Mouse (Mus musculus) ES-Bruce4 (cell line): ENCODE measurements at regions not wholly inside any gene's neighbourhood (a gene's known extent, or its start where the extent isn't known, plus 50 kb on each side); places are given as distances from the start of the nearest gene placed in this dataset.

Experiments
- H3K27ac ChIP-seq: 2 replicates; pipeline ENCODE4 v1.5.1; 2012; ENCODE audit warnings: low read length, inconsistent platforms; ENCODE audit not compliant: insufficient read depth
- H3K27me3 ChIP-seq: 2 replicates; pipeline ENCODE4 v1.6.1; 2012; ENCODE audit warnings: mild to moderate bottlenecking, low read length, inconsistent platforms; ENCODE audit not compliant: control insufficient read depth, poor library complexity, insufficient read depth, severe bottlenecking
- H3K36me3 ChIP-seq: 2 replicates; pipeline ENCODE4 v1.6.1; 2012; ENCODE audit warnings: inconsistent platforms, mild to moderate bottlenecking, low read length, moderate library complexity; ENCODE audit not compliant: control insufficient read depth, poor library complexity, insufficient read depth, severe bottlenecking
- H3K4me1 ChIP-seq: one replicate; pipeline ENCODE4 v1.8.1; 2011; ENCODE audit warnings: low read length; ENCODE audit not compliant: control insufficient read depth, insufficient read depth
- H3K4me3 ChIP-seq: 2 replicates; pipeline ENCODE4 v1.5.1; 2011; ENCODE audit warnings: low read depth, mild to moderate bottlenecking, low read length
- H3K9ac ChIP-seq: 2 replicates; pipeline ENCODE4 v1.6.1; 2012; ENCODE audit warnings: low read depth, mild to moderate bottlenecking, inconsistent platforms; ENCODE audit not compliant: poor library complexity, severe bottlenecking
- H3K9me3 ChIP-seq: replicated peaks from 2 replicates; pipeline ENCODE4 v1.6.1; 2012; ENCODE audit warnings: mild to moderate bottlenecking, low read length, inconsistent platforms; ENCODE audit not compliant: control insufficient read depth, poor library complexity, insufficient read depth, severe bottlenecking
- CTCF ChIP-seq: IDR thresholded peaks from one replicate; pipeline ENCODE4 v1.8.1; 2011; ENCODE audit warnings: low read depth, low read length
- EP300 ChIP-seq: IDR thresholded peaks from 2 replicates; pipeline ENCODE4 v1.6.1; 2011; ENCODE audit warnings: low read depth, low read length; ENCODE audit not compliant: insufficient read depth
- POLR2A ChIP-seq: IDR thresholded peaks from one replicate; pipeline ENCODE4 v1.8.1; 2011; ENCODE audit warnings: low read length; ENCODE audit not compliant: insufficient read depth

GRCm38 (mm10) chr13:44195365-44195764 is 410.8 kb downstream of the Cd83 start:
- H3K27ac ChIP-seq: no peak overlapping the region
- H3K4me3 ChIP-seq: no peak overlapping the region
- no peaks in the 10 kb centered on the region for H3K4me1 ChIP-seq
- no peaks in the 10 kb centered on the region for H3K9me3 ChIP-seq
- no peak overlapping the region for H3K9ac ChIP-seq
- no peaks in the 10 kb centered on the region for H3K36me3 ChIP-seq
- no peaks in the 10 kb centered on the region for H3K27me3 ChIP-seq
- no peak for TF ChIP-seq POLR2A
- TF ChIP-seq CTCF: no peak
- no peak for TF ChIP-seq EP300

- no peaks in the 10 kb centered on the region for H3K27me3 ChIP-seq
- H3K4me1 ChIP-seq: peaks cover 2% of the 10 kb centered on the region
- H3K36me3 ChIP-seq: no peaks in the 10 kb centered on the region
- no peaks in the 10 kb centered on the region for H3K9me3 ChIP-seq
- no peak overlapping the region for H3K4me3 ChIP-seq
- H3K9ac ChIP-seq: no peak overlapping the region
- H3K27ac ChIP-seq: no peak overlapping the region
- TF ChIP-seq CTCF: no peak
- TF ChIP-seq EP300: no peak
- TF ChIP-seq POLR2A: no peak
Measured at GRCm38 (mm10) chr13:44206042-44206441, 421.5 kb downstream of the Cd83 start.

- Histone ChIP-seq H3K9me3 (no peaks in the 10 kb centered on the region), H3K4me3 (no peak overlapping the region), H3K36me3 (no peaks in the 10 kb centered on the region), H3K27ac (no peak overlapping the region), H3K4me1 (peaks cover 2% of the 10 kb centered on the region), H3K27me3 (no peaks in the 10 kb centered on the region), H3K9ac (no peak overlapping the region)
- TF ChIP-seq CTCF: no peak
Measured at GRCm38 (mm10) chr13:44206448-44206847, 421.9 kb downstream of the Cd83 start.

GRCm38 (mm10) chr13:44207400-44208005 is 422.9 kb downstream of the Cd83 start:
- Histone ChIP-seq H3K27me3 (no peaks in the 10 kb centered on the region), H3K4me1 (peaks cover 2% of the 10 kb centered on the region), H3K9ac (no peak overlapping the region), H3K27ac (no peak overlapping the region), H3K9me3 (no peaks in the 10 kb centered on the region), H3K36me3 (no peaks in the 10 kb centered on the region), H3K4me3 (no peak overlapping the region)
- TF ChIP-seq EP300 (no peak), CTCF (no peak), POLR2A (no peak)

GRCm38 (mm10) chr13:44209036-44209435 is 424.5 kb downstream of the Cd83 start:
- Histone ChIP-seq H3K4me1 (peaks cover 2% of the 10 kb centered on the region), H3K36me3 (no peaks in the 10 kb centered on the region), H3K27ac (no peak overlapping the region), H3K4me3 (no peak overlapping the region), H3K9ac (no peak overlapping the region), H3K27me3 (no peaks in the 10 kb centered on the region), H3K9me3 (no peaks in the 10 kb centered on the region)
- no peak for TF ChIP-seq CTCF
- TF ChIP-seq POLR2A: no peak
- TF ChIP-seq EP300: no peak

GRCm38 (mm10) chr13:44210123-44210522 is 425.5 kb downstream of the Cd83 start:
- no peaks in the 10 kb centered on the region for H3K36me3 ChIP-seq
- TF ChIP-seq POLR2A: no peak
- no peak overlapping the region for H3K27ac ChIP-seq
- H3K9ac ChIP-seq: no peak overlapping the region
- no peaks in the 10 kb centered on the region for H3K27me3 ChIP-seq
- peaks cover 2% of the 10 kb centered on the region for H3K4me1 ChIP-seq
- H3K9me3 ChIP-seq: no peaks in the 10 kb centered on the region
- H3K4me3 ChIP-seq: no peak overlapping the region
